Mouse (Mus musculus): ENCODE measurements around the gene Pakap. TPM values are rescaled to one million over a fixed set of nuclear protein-coding genes. Genes with fewer than 3 reads are reported as not detected.

The Pakap gene
- polyA plus RNA-seq, 1 experiment = 0.78 TPM

DNA sequence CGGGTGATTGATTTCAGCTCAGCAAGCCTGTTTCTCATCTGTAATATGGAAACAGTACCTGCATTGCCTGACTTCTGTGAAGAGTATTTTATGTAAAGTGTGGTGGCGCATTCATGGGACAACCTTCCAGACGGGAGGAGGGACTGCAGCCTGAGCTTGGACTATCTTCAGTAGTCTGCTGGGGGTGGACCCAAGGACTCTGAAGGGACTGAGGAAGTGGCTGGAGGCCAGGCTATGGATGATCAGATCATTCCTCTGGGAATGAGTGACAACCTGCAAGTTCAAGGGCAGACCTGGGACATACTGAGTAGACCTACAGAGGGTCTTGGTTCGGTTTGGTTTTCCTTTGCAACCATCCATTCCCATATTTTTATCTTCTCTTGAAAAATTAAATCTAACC, 154.3 kb downstream of the Pakap start:
- Histone ChIP-seq H3K27ac (ENCODE audit: insufficient read depth, low read depth, low read length) (no peak overlapping the region), H3K36me3 (ENCODE audit: control insufficient read depth, insufficient read depth, low read length) (no peaks in the 10 kb centered on the region), H3K4me1 (ENCODE audit: control insufficient read depth, insufficient read depth, low read length) (no peaks in the 10 kb centered on the region; the same call in 1 of the 2 replicates), H3K4me3 (ENCODE audit: insufficient read depth, low read depth, low read length) (no peak overlapping the region), H3K27me3 (replicated peaks; ENCODE audit: control insufficient read depth, insufficient read depth, low read length) (no peaks in the 10 kb centered on the region)
- WGBS = 60% methylated on average over 4 of the region's 4 CpGs
- DNase-seq = peak; percentile 68
- TF ChIP-seq CTCF (conservative IDR thresholded peaks at IDR 0.05; ENCODE audit: insufficient read depth, insufficient read length, low read depth, low read length) = no peak
- no peak for TF ChIP-seq POLR2A (IDR thresholded peaks at IDR 0.05; ENCODE audit: low read depth, low read length)

DNA sequence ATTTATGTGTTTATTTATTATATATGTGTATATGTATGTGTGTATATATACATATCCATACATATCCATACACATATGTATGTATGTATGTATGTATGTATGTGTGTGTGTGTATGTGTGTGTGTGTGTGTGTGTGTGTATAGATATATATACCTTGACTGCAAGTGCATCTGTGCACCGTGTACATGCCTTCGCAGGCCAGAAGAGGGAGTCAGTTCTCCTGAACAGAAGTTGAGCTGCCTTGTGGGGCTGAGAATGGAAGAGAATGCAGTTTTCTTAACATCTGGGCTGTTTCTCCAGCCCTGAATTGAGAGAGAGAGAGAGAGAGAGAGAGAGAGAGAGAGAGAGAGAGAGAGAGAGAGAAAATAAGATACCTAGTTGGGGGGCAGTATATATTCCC, 155.7 kb downstream of the Pakap start:
- H3K4me3 ChIP-seq (ENCODE audit: insufficient read depth, low read depth, low read length) = no peak overlapping the region
- peaks cover 2% of the 10 kb centered on the region; the same call in 1 of the 2 replicates for H3K4me1 ChIP-seq (ENCODE audit: control insufficient read depth, insufficient read depth, low read length)
- H3K27ac ChIP-seq (ENCODE audit: insufficient read depth, low read depth, low read length) = no peak overlapping the region
- no peaks in the 10 kb centered on the region for H3K27me3 ChIP-seq (replicated peaks; ENCODE audit: control insufficient read depth, insufficient read depth, low read length)
- 48% methylated on average over 2 of the region's 2 CpGs for WGBS
- no peaks in the 10 kb centered on the region for H3K36me3 ChIP-seq (ENCODE audit: control insufficient read depth, insufficient read depth, low read length)
- TF ChIP-seq POLR2A (IDR thresholded peaks at IDR 0.05; ENCODE audit: low read depth, low read length) = no peak
- TF ChIP-seq CTCF (conservative IDR thresholded peaks at IDR 0.05; ENCODE audit: insufficient read depth, insufficient read length, low read depth, low read length) = peak; percentile 63
- peak; percentile 45 for DNase-seq

DNA sequence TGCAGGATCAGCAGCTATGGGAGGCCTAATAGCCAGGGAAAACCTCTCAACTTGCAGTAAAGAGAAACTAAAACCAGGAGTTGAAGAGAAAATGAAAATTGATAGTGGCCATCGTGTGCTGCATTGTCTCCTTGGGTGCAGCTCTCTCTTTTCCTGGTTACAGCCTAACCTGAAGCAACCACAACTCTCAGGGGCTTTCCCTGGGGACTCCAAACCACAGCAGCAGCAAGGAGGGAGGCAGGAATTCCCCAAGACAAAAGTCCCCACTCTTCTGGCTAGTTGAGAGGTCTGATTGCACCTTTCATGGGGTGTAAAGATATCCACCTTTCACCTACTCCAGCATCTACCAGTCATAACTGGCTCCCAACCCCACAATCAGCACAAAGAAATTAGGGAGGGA, 157.6 kb downstream of the Pakap start:
- 53% methylated on average over 1 of the region's 1 CpGs for WGBS
- DNase-seq = no peak
- Histone ChIP-seq H3K4me3 (ENCODE audit: insufficient read depth, low read depth, low read length) (no peak overlapping the region), H3K4me1 (ENCODE audit: control insufficient read depth, insufficient read depth, low read length) (peaks cover 11% of the 10 kb centered on the region), H3K27me3 (replicated peaks; ENCODE audit: control insufficient read depth, insufficient read depth, low read length) (no peaks in the 10 kb centered on the region), H3K36me3 (ENCODE audit: control insufficient read depth, insufficient read depth, low read length) (no peaks in the 10 kb centered on the region), H3K27ac (ENCODE audit: insufficient read depth, low read depth, low read length) (no peak overlapping the region)
- TF ChIP-seq POLR2A (IDR thresholded peaks at IDR 0.05; ENCODE audit: low read depth, low read length) (no peak), CTCF (conservative IDR thresholded peaks at IDR 0.05; ENCODE audit: insufficient read depth, insufficient read length, low read depth, low read length) (no peak)

DNA sequence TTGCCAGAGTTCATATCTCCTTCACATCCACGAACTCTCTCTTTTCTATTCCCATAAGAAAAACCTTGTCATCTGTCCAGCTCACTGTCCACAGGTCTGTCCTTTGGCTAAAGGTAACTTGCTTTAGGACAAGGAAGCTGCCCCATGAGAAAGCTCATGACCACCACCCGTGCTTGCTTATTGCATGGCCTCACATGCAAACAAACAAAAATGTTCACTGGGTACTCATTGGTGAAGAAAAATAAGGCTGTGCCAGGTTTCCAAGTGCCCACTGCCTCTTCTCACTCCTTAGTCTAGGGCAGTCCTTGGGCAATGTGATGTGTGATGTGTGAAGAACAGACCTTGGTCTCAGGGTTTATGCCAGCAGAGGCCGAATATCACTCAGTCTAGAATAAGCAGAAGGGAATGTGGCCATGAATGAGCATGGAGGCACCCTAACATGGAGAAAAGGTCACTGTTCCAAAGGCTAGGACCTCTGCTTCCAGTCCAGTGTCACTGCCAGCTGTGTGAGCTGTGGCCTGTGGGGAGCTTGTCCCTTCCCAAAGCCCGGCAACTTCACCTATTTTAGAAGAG, 160.7 kb downstream of the Pakap start:
- H3K27ac ChIP-seq (ENCODE audit: insufficient read depth, low read depth, low read length) = no peak overlapping the region
- no peaks in the 10 kb centered on the region for H3K27me3 ChIP-seq (replicated peaks; ENCODE audit: control insufficient read depth, insufficient read depth, low read length)
- H3K4me1 ChIP-seq (ENCODE audit: control insufficient read depth, insufficient read depth, low read length) = peaks cover 25% of the 10 kb centered on the region
- DNase-seq = peak; percentile 43
- TF ChIP-seq CTCF (conservative IDR thresholded peaks at IDR 0.05; ENCODE audit: insufficient read depth, insufficient read length, low read depth, low read length) (no peak), POLR2A (IDR thresholded peaks at IDR 0.05; ENCODE audit: low read depth, low read length) (no peak)
- no peaks in the 10 kb centered on the region for H3K36me3 ChIP-seq (ENCODE audit: control insufficient read depth, insufficient read depth, low read length)
- whole genome bisulfite sequencing = 57% methylated on average over 4 of the region's 4 CpGs
- H3K4me3 ChIP-seq (ENCODE audit: insufficient read depth, low read depth, low read length) = no peak overlapping the region

DNA sequence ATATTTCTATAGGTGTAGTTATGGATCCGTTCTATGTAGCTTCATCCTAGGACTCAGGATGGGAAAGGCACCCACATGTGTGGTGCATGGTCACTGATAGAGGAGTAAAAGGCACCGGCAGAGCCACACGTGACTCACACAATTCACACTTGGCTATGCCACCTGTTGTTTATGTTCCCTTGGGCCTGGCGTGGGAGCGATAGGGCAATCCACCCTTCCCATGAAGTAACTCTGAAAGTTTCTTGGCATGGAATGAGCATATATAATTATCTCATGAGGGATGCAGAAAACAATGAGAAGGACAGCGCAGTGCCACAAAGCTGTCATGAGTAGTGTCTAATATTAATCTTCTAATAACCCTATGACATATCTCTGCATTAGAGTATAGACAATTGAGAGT, 162.1 kb downstream of the Pakap start:
- 81% methylated on average over 6 of the region's 6 CpGs for WGBS
- Histone ChIP-seq H3K27ac (ENCODE audit: insufficient read depth, low read depth, low read length) (no peak overlapping the region), H3K36me3 (ENCODE audit: control insufficient read depth, insufficient read depth, low read length) (no peaks in the 10 kb centered on the region), H3K4me3 (ENCODE audit: insufficient read depth, low read depth, low read length) (no peak overlapping the region), H3K4me1 (ENCODE audit: control insufficient read depth, insufficient read depth, low read length) (peaks cover 25% of the 10 kb centered on the region), H3K27me3 (replicated peaks; ENCODE audit: control insufficient read depth, insufficient read depth, low read length) (no peaks in the 10 kb centered on the region)
- no peak for DNase-seq
- TF ChIP-seq CTCF (conservative IDR thresholded peaks at IDR 0.05; ENCODE audit: insufficient read depth, insufficient read length, low read depth, low read length) (no peak), POLR2A (IDR thresholded peaks at IDR 0.05; ENCODE audit: low read depth, low read length) (no peak)

DNA sequence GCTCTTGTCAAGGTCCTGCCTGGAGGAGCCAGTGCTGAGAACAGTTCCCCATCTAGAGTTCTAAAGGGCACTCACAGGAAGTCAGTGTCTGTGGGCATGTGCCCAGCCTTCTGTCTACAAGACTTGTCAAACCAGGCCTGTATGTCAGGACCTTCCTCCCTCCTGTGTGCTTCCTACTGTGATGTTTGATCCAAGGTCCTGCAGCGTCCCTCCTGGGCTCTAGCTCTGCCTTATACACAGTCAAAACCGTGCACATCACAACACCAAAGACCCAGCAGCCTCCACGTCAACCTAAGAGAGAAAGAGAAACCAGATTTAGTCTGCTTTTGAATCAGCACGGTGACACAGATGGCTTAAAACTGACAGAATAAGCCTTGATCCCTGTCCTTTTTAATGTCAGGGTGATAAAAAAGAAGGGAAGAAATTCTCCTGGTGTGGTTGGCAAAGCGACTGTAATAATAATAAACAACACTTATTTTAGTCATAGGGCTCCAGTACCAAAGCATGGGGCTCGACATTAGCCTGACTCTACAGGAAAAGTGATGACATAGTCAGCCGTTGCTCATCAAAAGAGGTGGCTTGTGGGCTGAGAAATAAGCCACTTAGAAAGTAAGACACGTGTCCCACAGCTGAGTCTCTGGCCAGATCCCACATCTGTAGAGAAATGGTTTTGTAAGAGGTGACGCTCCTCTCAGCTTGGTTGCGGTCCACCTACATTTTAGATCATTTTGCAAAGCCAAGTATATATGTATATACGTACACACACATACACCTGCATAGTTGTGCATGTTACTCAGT, 163.0 kb downstream of the Pakap start:
- no peak for TF ChIP-seq POLR2A (IDR thresholded peaks at IDR 0.05; ENCODE audit: low read depth, low read length)
- TF ChIP-seq CTCF (conservative IDR thresholded peaks at IDR 0.05; ENCODE audit: insufficient read depth, insufficient read length, low read depth, low read length) = no peak
- Histone ChIP-seq H3K36me3 (ENCODE audit: control insufficient read depth, insufficient read depth, low read length) (no peaks in the 10 kb centered on the region), H3K27ac (ENCODE audit: insufficient read depth, low read depth, low read length) (peak overlapping the region; percentile 74; the same call in 1 of the 2 replicates), H3K4me1 (ENCODE audit: control insufficient read depth, insufficient read depth, low read length) (peaks cover 31% of the 10 kb centered on the region), H3K27me3 (replicated peaks; ENCODE audit: control insufficient read depth, insufficient read depth, low read length) (no peaks in the 10 kb centered on the region), H3K4me3 (ENCODE audit: insufficient read depth, low read depth, low read length) (no peak overlapping the region)
- WGBS = 73% methylated on average over 11 of the region's 11 CpGs
- DNase-seq = peak; percentile 61

DNA sequence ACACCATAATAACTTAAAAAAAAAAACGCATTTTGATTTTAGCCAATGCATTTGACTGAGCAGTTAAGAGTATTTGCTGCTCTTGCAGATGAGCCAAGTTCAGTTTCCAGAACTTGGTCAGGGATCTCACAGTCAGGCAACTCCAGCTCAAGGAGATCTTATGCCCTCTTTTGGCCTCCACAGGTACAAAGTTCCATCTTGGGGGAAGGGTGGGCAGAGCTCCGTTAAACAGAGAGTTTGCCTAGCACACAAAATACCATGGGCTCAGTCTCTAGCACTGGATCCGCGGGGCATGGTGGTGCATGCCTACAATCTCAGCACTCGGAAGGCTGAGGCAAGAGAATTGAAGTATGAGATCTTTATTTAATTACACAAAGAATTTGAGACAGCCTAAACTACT, 164.4 kb downstream of the Pakap start:
- Histone ChIP-seq H3K27me3 (replicated peaks; ENCODE audit: control insufficient read depth, insufficient read depth, low read length) (no peaks in the 10 kb centered on the region), H3K36me3 (ENCODE audit: control insufficient read depth, insufficient read depth, low read length) (no peaks in the 10 kb centered on the region), H3K27ac (ENCODE audit: insufficient read depth, low read depth, low read length) (peak overlapping the region; percentile 85), H3K4me1 (ENCODE audit: control insufficient read depth, insufficient read depth, low read length) (peaks cover 35% of the 10 kb centered on the region), H3K4me3 (ENCODE audit: insufficient read depth, low read depth, low read length) (no peak overlapping the region)
- DNase-seq = peak; percentile 89
- TF ChIP-seq POLR2A (IDR thresholded peaks at IDR 0.05; ENCODE audit: low read depth, low read length) (peak; percentile 14), CTCF (conservative IDR thresholded peaks at IDR 0.05; ENCODE audit: insufficient read depth, insufficient read length, low read depth, low read length) (no peak)
- 57% methylated on average over 5 of the region's 5 CpGs for WGBS
